Mouse (Mus musculus) neural tube, embryonic 12.5 days (tissue): Measurements from ENCODE around the gene Hemgn. TPM values are rescaled to one million over a fixed set of nuclear protein-coding genes. Genes with fewer than 3 reads are reported as not detected.

Source experiments
- ATAC-seq: fragments of 200-750 bp; cut with Nextera tagmentation; 2 replicates; pipeline ENCODE4 v1.8.0; 2017; ENCODE audit warnings: low read depth, mild to moderate bottlenecking, moderate TSS enrichment, moderate library complexity; ENCODE audit not compliant: low FRiP score
- H3K27ac ChIP-seq: fragments of 300-500 bp; sonication (generic); 2 replicates; pipeline ENCODE4 v1.5.1; 2016
- H3K27me3 ChIP-seq: fragments of 300-500 bp; sonication (generic); replicated peaks from 2 replicates; pipeline ENCODE4 v1.6.1; 2016; ENCODE audit warnings: mild to moderate bottlenecking
- H3K36me3 ChIP-seq: fragments of 300-500 bp; sonication (generic); 2 replicates; pipeline ENCODE4 v1.6.1; 2016; ENCODE audit warnings: mild to moderate bottlenecking
- H3K4me1 ChIP-seq: fragments of 300-500 bp; sonication (generic); 2 replicates; pipeline ENCODE4 v1.6.1; 2016
- H3K4me2 ChIP-seq: fragments of 300-500 bp; sonication (generic); replicated peaks from 2 replicates; pipeline ENCODE4 v1.6.1; 2016; ENCODE audit warnings: mild to moderate bottlenecking
- H3K4me3 ChIP-seq: fragments of 300-500 bp; sonication (generic); 2 replicates; pipeline ENCODE4 v1.5.1; 2016
- H3K9ac ChIP-seq: fragments of 300-500 bp; sonication (generic); 2 replicates; pipeline ENCODE4 v1.6.1; 2016; ENCODE audit warnings: mild to moderate bottlenecking
- H3K9me3 ChIP-seq: fragments of 300-500 bp; sonication (generic); 2 replicates; pipeline ENCODE4 v1.6.1; 2016; ENCODE audit warnings: mild to moderate bottlenecking
- WGBS: fragments of 180-500 bp; shearing (Covaris S2); methylation state at CpG from one replicate; pipeline ENCODE4 v1.1.7; 2016; 5-methylcytosine and 5-hydroxymethylcytosine counted together
- polyA plus RNA-seq: library from polyadenylated mRNA; unstranded; fragments of >200 nt; fragmentation: Nextera tagmentation; extraction: Ambion mirVana; gene quantifications from 2 replicates; pipeline ENCODE4 v1.2.1, GENCODE M21; 2016

Gene Hemgn
- polyA plus RNA-seq, 1 experiment from 2014 or later, result 3.5 TPM

DNA sequence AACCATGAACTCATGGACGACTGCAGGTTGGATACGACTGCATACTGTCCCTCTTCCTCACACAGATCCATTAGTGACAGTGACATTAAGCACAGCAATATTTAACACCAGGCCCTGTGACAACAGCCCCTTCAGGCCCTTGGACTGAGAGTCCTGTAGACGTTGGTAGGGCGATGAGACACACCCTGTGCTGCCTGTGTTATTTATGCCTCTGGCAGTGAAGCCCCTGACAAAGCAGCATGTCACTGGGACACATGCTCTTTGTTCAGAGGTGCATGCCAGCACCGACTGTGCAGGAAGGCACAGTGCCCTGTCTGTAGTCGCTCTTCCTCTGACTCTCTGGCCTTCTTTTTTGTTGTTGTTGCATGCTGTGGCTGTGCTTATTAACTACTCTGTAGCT, 35.6 kb upstream of the Hemgn start:
- Histone ChIP-seq H3K4me3 (no peak overlapping the region), H3K9me3 (no peaks in the 10 kb centered on the region), H3K4me1 (peaks cover 22% of the 10 kb centered on the region), H3K9ac (no peak overlapping the region), H3K4me2 (no peak overlapping the region), H3K27me3 (no peaks in the 10 kb centered on the region), H3K27ac (no peak overlapping the region), H3K36me3 (no peaks in the 10 kb centered on the region)
- ATAC-seq, result no peak
- whole genome bisulfite sequencing, result 26% methylated on average over 6 of the region's 6 CpGs

DNA sequence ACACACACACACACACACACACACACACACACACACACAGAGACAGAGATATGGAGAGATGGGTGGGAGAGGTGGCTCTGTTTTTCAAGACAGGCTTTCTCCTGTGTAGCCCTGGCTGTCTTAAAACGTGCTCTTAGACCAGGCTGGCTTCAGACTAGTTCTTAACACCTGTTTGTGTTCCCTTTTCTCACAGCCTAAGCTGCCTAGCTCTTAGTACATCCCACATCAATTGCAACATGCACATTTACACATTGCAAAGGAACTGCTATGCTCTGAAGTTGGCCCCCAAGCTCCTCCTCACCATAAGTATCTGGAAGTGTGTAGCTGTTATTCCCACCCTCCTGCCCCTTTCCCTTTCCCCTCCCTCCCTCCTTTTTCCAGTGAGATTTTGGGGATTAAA, 34.2 kb upstream of the Hemgn start:
- Histone ChIP-seq H3K4me1 (peaks cover 12% of the 10 kb centered on the region), H3K36me3 (no peaks in the 10 kb centered on the region), H3K27ac (no peak overlapping the region), H3K4me2 (no peak overlapping the region), H3K4me3 (no peak overlapping the region), H3K9me3 (no peaks in the 10 kb centered on the region), H3K27me3 (no peaks in the 10 kb centered on the region), H3K9ac (no peak overlapping the region)
- ATAC-seq, result no peak
- 55% methylated on average over 1 of the region's 1 CpGs for WGBS

DNA sequence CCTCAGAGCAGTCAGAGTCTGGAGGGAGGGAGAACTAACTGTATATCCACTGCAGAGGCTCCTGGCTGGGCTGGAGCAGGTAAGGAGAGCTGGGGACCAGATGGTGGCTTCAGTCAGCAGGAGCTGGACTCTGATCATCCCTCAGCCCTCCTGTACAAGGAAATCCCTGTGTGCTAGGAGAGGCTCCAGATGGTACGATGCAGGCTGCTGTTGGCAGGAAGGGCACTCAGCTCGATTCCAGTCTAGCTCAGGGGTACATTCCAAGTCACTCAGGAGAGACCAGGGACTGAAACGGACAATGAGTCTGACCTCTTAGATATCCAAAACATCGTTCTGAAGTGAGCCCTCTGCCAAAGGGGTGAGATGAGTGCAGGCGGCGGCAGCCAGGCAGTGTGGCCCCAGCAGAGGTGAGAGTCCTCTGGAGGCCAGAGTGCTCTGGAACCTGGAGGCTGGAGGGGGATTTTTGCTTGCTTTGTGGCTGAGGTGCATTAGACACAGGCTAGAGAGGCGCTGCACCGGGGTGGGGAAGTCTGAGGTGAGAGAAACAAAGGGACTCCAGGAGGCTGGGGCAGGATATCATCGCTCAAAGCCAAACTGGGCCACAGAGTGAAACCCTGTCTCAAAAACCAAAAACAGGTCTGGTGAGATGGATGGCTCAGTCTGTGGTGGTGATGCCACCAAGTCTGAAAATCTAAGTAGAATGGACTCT, 32.1 kb upstream of the Hemgn start:
- H3K4me3 ChIP-seq, result no peak overlapping the region
- H3K9ac ChIP-seq, result no peak overlapping the region
- no peaks in the 10 kb centered on the region for H3K27me3 ChIP-seq
- 64% methylated on average over 9 of the region's 9 CpGs for WGBS
- H3K4me1 ChIP-seq, result peaks cover 9% of the 10 kb centered on the region
- no peak for ATAC-seq
- H3K36me3 ChIP-seq, result no peaks in the 10 kb centered on the region
- H3K9me3 ChIP-seq, result no peaks in the 10 kb centered on the region
- no peak overlapping the region for H3K27ac ChIP-seq
- H3K4me2 ChIP-seq, result no peak overlapping the region

DNA sequence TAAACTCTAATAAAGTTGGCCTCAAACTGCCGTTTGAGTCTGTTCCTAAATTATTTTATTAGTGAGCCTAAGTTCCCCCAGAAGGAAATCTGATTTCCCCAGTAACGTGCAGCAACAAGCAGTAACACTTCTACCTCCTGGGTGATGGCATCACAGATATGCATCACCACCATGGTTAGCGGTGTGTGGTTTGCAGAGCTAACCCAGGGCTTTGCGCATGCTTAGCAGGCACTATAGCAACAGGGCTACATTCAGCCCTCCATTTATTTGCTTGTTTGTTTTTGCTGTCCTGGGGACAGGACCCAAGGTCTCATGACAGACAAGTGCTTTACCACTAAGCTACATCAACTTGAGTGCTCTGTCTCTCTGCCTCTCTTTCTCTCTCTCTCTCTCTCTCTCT, 29.2 kb upstream of the Hemgn start:
- ATAC-seq, result no peak
- 70% methylated on average over 4 of the region's 4 CpGs for WGBS
- no peaks in the 10 kb centered on the region for H3K4me1 ChIP-seq
- no peaks in the 10 kb centered on the region for H3K9me3 ChIP-seq
- H3K36me3 ChIP-seq, result no peaks in the 10 kb centered on the region
- H3K9ac ChIP-seq, result no peak overlapping the region
- H3K4me3 ChIP-seq, result no peak overlapping the region
- no peaks in the 10 kb centered on the region for H3K27me3 ChIP-seq
- no peak overlapping the region for H3K4me2 ChIP-seq
- H3K27ac ChIP-seq, result no peak overlapping the region

DNA sequence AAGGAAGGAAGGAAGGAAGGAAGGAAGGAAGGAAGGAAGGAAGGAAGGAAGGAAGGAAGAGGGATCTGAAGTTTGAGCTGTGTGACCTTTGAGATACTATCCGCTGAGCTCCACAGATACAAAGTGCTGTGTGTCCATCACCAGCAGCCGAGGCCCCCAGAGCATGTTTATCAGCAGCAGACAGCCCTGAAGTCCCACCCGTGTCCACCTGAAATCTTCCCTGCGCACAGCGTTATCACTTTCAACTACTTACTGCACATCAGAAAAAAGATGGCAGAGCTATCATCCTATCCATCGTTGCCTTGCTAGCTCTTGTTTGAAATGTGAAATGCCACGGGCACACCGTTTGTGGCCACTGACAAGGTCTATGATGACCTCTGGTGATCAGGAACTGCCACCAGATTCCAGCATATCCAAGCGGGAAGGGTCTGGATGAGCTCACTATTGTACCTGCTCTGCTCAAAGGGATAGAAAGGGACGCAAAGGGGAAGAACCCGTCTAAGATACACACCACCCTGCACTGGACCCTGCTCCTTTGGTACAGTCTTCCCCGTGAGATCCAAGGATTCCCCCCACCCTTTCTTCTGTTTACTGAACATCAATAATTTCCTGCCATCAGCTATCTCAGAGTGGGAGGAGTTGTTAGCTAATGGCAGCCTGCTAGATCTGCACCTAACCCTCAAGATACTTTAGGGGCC, 19.2 kb upstream of the Hemgn start:
- Histone ChIP-seq H3K27ac (no peak overlapping the region), H3K4me1 (no peaks in the 10 kb centered on the region), H3K36me3 (no peaks in the 10 kb centered on the region), H3K4me2 (no peak overlapping the region), H3K27me3 (no peaks in the 10 kb centered on the region), H3K9me3 (no peaks in the 10 kb centered on the region), H3K4me3 (no peak overlapping the region), H3K9ac (no peak overlapping the region)
- ATAC-seq, result no peak
- 91% methylated on average over 12 of the region's 12 CpGs for WGBS

DNA sequence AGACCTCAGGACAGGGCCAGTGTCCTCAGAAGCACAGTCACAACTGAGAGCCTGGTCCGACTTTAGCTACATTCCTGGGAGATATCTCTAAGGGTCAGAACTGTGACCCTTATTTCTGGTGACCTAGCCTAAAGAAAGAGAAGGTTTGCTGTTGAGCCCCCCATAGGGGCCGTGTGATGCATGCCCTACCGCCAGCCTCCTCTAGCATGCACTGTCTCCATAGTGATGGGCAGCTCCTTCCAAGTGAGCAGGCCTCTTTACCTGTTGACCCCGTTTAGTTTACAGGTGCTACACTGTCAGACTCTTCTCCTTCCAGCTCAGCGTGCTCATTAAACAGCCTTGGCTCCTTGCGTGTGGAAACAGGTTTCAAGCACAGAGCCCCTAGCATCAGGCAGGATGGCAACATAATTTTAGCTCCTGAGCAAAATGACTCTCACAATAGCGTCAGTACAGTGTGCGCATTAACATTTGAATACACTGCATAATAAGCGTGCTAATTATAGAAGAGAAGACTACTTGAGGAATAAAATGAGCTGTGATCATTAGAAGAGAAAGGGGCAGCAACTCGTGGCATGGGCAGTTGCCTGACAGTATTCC, 15.7 kb upstream of the Hemgn start:
- H3K4me2 ChIP-seq, result no peak overlapping the region
- no peaks in the 10 kb centered on the region for H3K36me3 ChIP-seq
- 47% methylated on average over 10 of the region's 10 CpGs for WGBS
- no peaks in the 10 kb centered on the region for H3K4me1 ChIP-seq
- no peak overlapping the region for H3K27ac ChIP-seq
- H3K27me3 ChIP-seq, result no peaks in the 10 kb centered on the region
- no peak for ATAC-seq
- H3K9me3 ChIP-seq, result no peaks in the 10 kb centered on the region
- H3K4me3 ChIP-seq, result no peak overlapping the region
- H3K9ac ChIP-seq, result no peak overlapping the region

DNA sequence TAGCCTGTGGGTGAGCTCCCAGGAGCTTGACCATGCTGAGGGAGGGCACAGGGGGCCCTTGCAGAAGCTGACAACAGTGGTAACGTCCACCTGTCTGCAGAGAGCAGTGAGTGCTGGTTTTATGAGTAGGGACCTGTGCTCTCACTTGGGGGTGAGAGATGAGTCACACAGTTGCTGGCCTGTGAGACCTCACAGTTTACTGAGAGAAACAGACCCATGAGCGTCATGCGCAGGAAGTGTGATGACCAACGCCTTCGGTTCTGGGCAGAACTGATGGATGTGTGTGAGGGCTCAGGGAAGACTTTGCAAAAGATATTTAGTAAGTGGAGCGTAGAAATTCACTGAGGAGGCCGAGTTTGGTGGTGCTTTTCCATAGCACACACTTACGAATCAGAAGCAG, 9.3 kb upstream of the Hemgn start:
- Histone ChIP-seq H3K9ac (no peak overlapping the region), H3K36me3 (no peaks in the 10 kb centered on the region), H3K4me2 (no peak overlapping the region), H3K27ac (no peak overlapping the region), H3K4me3 (no peak overlapping the region), H3K9me3 (no peaks in the 10 kb centered on the region), H3K27me3 (no peaks in the 10 kb centered on the region), H3K4me1 (no peaks in the 10 kb centered on the region)
- no peak for ATAC-seq
- WGBS, result 77% methylated on average over 8 of the region's 8 CpGs

DNA sequence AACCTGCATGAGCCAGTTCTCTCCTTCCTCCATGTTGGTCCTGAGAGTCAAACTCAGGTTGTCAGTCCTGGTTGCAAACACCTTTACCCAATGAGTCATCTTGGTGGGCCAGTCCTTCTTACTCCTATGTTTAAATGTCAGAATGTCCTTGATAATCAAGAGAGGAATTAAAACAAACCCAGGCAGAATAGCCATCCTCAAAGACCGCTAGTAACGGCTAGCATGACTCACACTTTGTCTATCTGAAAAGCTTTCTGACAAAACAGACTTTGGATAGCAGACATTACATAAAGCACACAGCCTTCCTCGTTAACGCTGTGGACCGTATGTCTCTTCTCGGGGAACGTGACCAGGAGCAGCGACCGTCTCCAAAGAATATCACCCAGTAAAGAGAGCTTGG, 5.5 kb upstream of the Hemgn start:
- Histone ChIP-seq H3K36me3 (no peaks in the 10 kb centered on the region), H3K9ac (no peak overlapping the region), H3K4me1 (no peaks in the 10 kb centered on the region), H3K27me3 (no peaks in the 10 kb centered on the region), H3K4me2 (no peak overlapping the region), H3K27ac (no peak overlapping the region), H3K9me3 (no peaks in the 10 kb centered on the region), H3K4me3 (no peak overlapping the region)
- no peak for ATAC-seq
- WGBS, result 90% methylated on average over 9 of the region's 9 CpGs

DNA sequence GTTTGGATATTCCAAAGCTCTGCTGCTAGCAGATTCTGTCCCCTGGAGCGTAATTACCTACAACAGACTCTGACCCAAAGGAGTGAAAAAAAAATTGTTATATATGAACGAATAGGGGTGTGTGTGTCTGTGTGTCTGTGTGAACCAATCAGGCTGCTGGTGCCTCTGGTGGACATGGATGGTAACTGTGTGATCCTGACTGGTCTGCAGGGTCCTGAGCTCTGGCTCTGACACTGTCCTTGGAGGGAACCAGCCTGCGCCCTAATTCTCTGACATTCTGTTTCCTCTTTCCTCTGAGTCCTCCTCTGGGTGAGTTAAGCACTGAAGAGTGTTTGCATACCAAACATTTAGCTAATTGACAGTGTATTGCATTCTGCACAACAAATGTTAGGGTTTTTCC, 4.2 kb upstream of the Hemgn start:
- Histone ChIP-seq H3K4me2 (no peak overlapping the region), H3K4me1 (no peaks in the 10 kb centered on the region), H3K9ac (no peak overlapping the region), H3K27me3 (no peaks in the 10 kb centered on the region), H3K36me3 (no peaks in the 10 kb centered on the region), H3K27ac (no peak overlapping the region), H3K9me3 (no peaks in the 10 kb centered on the region), H3K4me3 (no peak overlapping the region)
- WGBS, result 71% methylated on average over 3 of the region's 3 CpGs
- ATAC-seq, result no peak

DNA sequence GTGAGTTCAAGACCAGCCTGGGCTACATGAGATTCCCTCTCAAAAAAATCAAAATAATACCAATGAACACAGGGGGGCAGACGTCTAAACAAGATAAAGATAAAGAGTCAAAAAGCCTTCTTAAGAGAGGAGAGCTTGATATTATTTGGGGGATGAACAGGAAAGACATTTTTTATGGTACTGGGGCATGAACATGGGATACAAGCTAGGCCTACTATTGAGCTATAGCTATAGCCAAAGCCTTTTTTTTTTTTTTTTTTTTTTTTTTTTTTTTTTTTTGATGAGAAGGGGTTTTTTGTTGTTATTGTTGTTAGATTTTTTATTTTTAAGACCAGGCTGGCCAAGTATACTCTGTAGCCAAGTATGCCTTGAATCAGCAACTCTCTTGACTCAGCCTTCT, 1.2 kb downstream of the Hemgn start:
- Histone ChIP-seq H3K4me3 (no peak overlapping the region), H3K27me3 (no peaks in the 10 kb centered on the region), H3K4me2 (no peak overlapping the region), H3K9me3 (no peaks in the 10 kb centered on the region), H3K4me1 (no peaks in the 10 kb centered on the region), H3K27ac (no peak overlapping the region), H3K9ac (no peak overlapping the region), H3K36me3 (no peaks in the 10 kb centered on the region)
- ATAC-seq, result no peak
- 67% methylated on average over 1 of the region's 1 CpGs for WGBS

DNA sequence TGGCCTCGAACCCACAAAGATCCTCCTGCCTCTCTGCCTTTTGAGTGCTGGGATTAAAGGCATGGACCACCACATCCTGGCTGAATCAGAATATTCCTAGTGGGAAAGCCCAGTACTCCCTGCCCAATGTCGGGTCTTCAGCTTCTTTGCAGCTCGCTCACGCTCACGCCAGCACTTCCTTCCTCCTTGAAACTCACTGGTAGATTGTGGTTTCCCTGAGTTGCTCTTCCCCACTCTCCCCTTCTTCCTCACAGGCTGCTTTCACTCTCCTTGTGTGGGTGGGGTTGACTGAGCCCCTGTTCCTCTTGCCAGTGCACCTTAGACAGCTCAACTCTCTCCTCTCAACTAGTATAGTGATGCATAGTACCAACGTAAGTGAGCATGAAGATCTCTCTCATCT, 1.8 kb downstream of the Hemgn start:
- no peaks in the 10 kb centered on the region for H3K4me1 ChIP-seq
- no peaks in the 10 kb centered on the region for H3K9me3 ChIP-seq
- ATAC-seq, result no peak
- 84% methylated on average over 6 of the region's 6 CpGs for WGBS
- no peaks in the 10 kb centered on the region for H3K27me3 ChIP-seq
- no peak overlapping the region for H3K4me3 ChIP-seq
- no peak overlapping the region for H3K4me2 ChIP-seq
- H3K36me3 ChIP-seq, result no peaks in the 10 kb centered on the region
- no peak overlapping the region for H3K9ac ChIP-seq
- H3K27ac ChIP-seq, result no peak overlapping the region

DNA sequence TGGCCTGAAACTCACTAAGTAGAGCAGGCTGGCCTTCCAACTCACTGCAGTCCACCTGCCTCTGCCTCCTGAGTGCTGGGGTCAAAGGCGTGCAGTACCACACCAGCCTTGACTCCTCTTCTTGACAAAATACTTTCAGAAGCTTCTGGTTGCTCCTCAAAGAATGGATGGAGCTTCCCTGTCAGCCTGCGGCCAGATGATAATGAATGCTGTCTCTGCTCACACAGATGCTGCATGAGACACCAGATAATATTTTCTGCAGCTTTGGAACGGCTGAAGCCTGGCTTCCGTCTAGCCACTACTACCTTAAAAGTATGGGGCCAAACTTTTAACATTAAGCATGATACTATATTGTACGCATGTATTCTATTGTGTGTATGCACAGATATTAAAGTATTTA, 2.6 kb downstream of the Hemgn start:
- Histone ChIP-seq H3K4me3 (no peak overlapping the region), H3K36me3 (no peaks in the 10 kb centered on the region), H3K9ac (no peak overlapping the region), H3K27ac (no peak overlapping the region), H3K27me3 (no peaks in the 10 kb centered on the region), H3K9me3 (no peaks in the 10 kb centered on the region), H3K4me2 (no peak overlapping the region), H3K4me1 (no peaks in the 10 kb centered on the region)
- 90% methylated on average over 5 of the region's 5 CpGs for WGBS
- ATAC-seq, result no peak
